7 mouse cellular contexts compared by ENCODE assay signal in genomic region chr4:136781868-136782578, GRCm38 (mm10). TPM values are rescaled to one million over a fixed set of nuclear protein-coding genes. Genes with fewer than 3 reads are reported as not detected.
DNase-seq lines count a peak whose midpoint lies in the region; ATAC-seq and TF ChIP-seq lines count a peak whose summit lies in the region.

No protein-coding gene starts in this region.

- no peak overlapping the region for H3K4me2 ChIP-seq in liver, postnatal 0 days (ENCODE audit: low read depth, low read length)

- H3K27ac ChIP-seq in liver, postnatal 0 days (ENCODE audit: low read depth): no peak overlapping the region

- H3K36me3 ChIP-seq in liver, postnatal 0 days (replicated peaks; ENCODE audit: insufficient read depth, low read length): no peaks in the 10 kb centered on the region

- TF ChIP-seq EP300 in liver, postnatal 0 days (IDR thresholded peaks at IDR 0.05; ENCODE audit: low read depth): no peak

- no peak for ATAC-seq in liver, postnatal 0 days

- 84% methylated on average over 13 of the region's 13 CpGs for WGBS in liver, postnatal 0 days (ENCODE audit: insufficient replicate concordance)

- H3K9me3 ChIP-seq in liver, postnatal 0 days (ENCODE audit: low read length): no peaks in the 10 kb centered on the region

- no peak overlapping the region for H3K4me3 ChIP-seq in liver, postnatal 0 days (ENCODE audit: low read depth, low read length)

- no peaks in the 10 kb centered on the region for H3K27me3 ChIP-seq in liver, postnatal 0 days (ENCODE audit: insufficient read depth, low read length)

- H3K4me1 ChIP-seq in liver, postnatal 0 days (ENCODE audit: insufficient read depth): no peaks in the 10 kb centered on the region

- DNase-seq in testis, postnatal 14 days (ENCODE audit: low spot score): peak; percentile 60
- no peak for DNase-seq in testis, postnatal 10 days (ENCODE audit: low spot score)
- peak; percentile 67 to 68 for DNase-seq in cerebellum, postnatal 14 days
- DNase-seq in heart, adult 9 months (ENCODE audit: low spot score in 2 of 2): peak; percentile 79
- DNase-seq in kidney, postnatal 25 days: peak; percentile 54 to 70
- DNase-seq in skeletal muscle tissue, adult 2 months (ENCODE audit: low read depth, low spot score): peak; percentile 80
- DNase-seq in liver, postnatal 0 days: no peak

- no peak for TF ChIP-seq CTCF in liver, postnatal 0 days (IDR thresholded peaks at IDR 0.05; ENCODE audit: low read depth)

- no peak overlapping the region for H3K9ac ChIP-seq in liver, postnatal 0 days (replicated peaks)

RNA-seq across cellular contexts. Expression of gene Ephb2, which starts 53.8 kb away (rescaled TPM):
- 0.08 and 0.12 TPM in 2 replicates for polyA plus RNA-seq in liver, postnatal 0 days (2015; fragmentation: Nextera tagmentation; extraction: Ambion mirVana)

Comparison
In these comparisons a context has a peak if more than half of its experiments do, and no peak if none do; other contexts are left out.
1. DNase-seq: peak in testis, postnatal 14 days (single experiment), cerebellum, postnatal 14 days (2 of 2), heart, adult 9 months (2 of 2), kidney, postnatal 25 days (2 of 2) and skeletal muscle tissue, adult 2 months (single experiment); none in testis, postnatal 10 days (single experiment) and liver, postnatal 0 days (single experiment).